Mouse (Mus musculus) stomach, embryonic 14.5 days (tissue): ENCODE measurements around the gene Sestd1. TPM values are rescaled to one million over a fixed set of nuclear protein-coding genes. Genes with fewer than 3 reads are reported as not detected.

ENCODE experiments used
- ATAC-seq: fragments of 200-750 bp; cut with Nextera tagmentation; 2 replicates; pipeline ENCODE4 v1.8.0; 2017; ENCODE audit warnings: low read depth, moderate TSS enrichment; ENCODE audit not compliant: insufficient number of reproducible peaks, insufficient read depth, low FRiP score
- H3K27ac ChIP-seq: fragments of 300-500 bp; sonication (generic); 2 replicates; pipeline ENCODE4 v1.5.1; 2014; ENCODE audit warnings: mild to moderate bottlenecking, low read length, moderate library complexity, mixed read lengths
- H3K27me3 ChIP-seq: fragments of 300-500 bp; sonication (generic); 2 replicates; pipeline ENCODE4 v1.6.1; 2014; ENCODE audit warnings: low read length, control low read depth, mixed read lengths; ENCODE audit not compliant: control insufficient read depth, insufficient read depth
- H3K36me3 ChIP-seq: fragments of 300-500 bp; sonication (generic); 2 replicates; pipeline ENCODE4 v1.6.1; 2014; ENCODE audit warnings: mild to moderate bottlenecking, control low read depth, low read length, moderate library complexity, mixed read lengths; ENCODE audit not compliant: control insufficient read depth, insufficient read depth
- H3K4me1 ChIP-seq: fragments of 300-500 bp; sonication (generic); 2 replicates; pipeline ENCODE4 v1.6.1; 2014; ENCODE audit warnings: low read length, control low read depth, mixed read lengths; ENCODE audit not compliant: control insufficient read depth, insufficient read depth
- H3K4me2 ChIP-seq: fragments of 300-500 bp; sonication (generic); replicated peaks from 2 replicates; pipeline ENCODE4 v1.6.1; 2014; ENCODE audit warnings: low read depth, low read length, control low read depth
- H3K4me3 ChIP-seq: fragments of 300-500 bp; sonication (generic); 2 replicates; pipeline ENCODE4 v1.5.1; 2014; ENCODE audit warnings: low read depth, low read length, control low read depth
- H3K9ac ChIP-seq: fragments of 300-500 bp; sonication (generic); replicated peaks from 2 replicates; pipeline ENCODE4 v1.6.1; 2014; ENCODE audit warnings: low read depth, mild to moderate bottlenecking, control low read depth, low read length, moderate library complexity, mixed read lengths
- H3K9me3 ChIP-seq: fragments of 300-500 bp; sonication (generic); 2 replicates; pipeline ENCODE4 v1.6.1; 2016; ENCODE audit warnings: low read depth, low read length, control low read depth; ENCODE audit not compliant: control insufficient read depth
- WGBS: fragments of 180-500 bp; shearing (Covaris S2); extraction: QIAGEN DNeasy Blood & Tissue Kit; methylation state at CpG from one replicate; pipeline ENCODE4 v1.1.7; 2014; 5-methylcytosine and 5-hydroxymethylcytosine counted together
- polyA plus RNA-seq: library from polyadenylated mRNA; unstranded; fragments of >200 nt; fragmentation: Nextera tagmentation; extraction: Ambion mirVana; gene quantifications from 2 replicates; pipeline ENCODE4 v1.2.1, GENCODE M21; 2014

Gene Sestd1
- polyA plus RNA-seq, 1 experiment from 2014 or later: 20.3 TPM

GRCm38 (mm10) chr2:77279861-77280511 lies 406 bp downstream of the Sestd1 start:
- Histone ChIP-seq H3K27ac (peak overlapping the region; percentile 69), H3K9me3 (no peaks in the 10 kb centered on the region), H3K9ac (peak overlapping the region; percentile 91), H3K27me3 (no peaks in the 10 kb centered on the region), H3K4me2 (peak overlapping the region; percentile 65), H3K4me3 (peak overlapping the region; percentile 83), H3K4me1 (peaks cover 10% of the 10 kb centered on the region; the same call in 1 of the 2 replicates), H3K36me3 (no peaks in the 10 kb centered on the region)
- ATAC-seq: peak; percentile 64; the same call in 1 of the 2 replicates
- 1% methylated on average over 46 of the region's 57 CpGs for WGBS

GRCm38 (mm10) chr2:77277272-77277671 lies 3.1 kb downstream of the Sestd1 start:
- WGBS: 59% methylated on average over 4 of the region's 4 CpGs
- H3K4me1 ChIP-seq: peaks cover 20% of the 10 kb centered on the region; the same call in 1 of the 2 replicates
- H3K27me3 ChIP-seq: no peaks in the 10 kb centered on the region
- H3K9ac ChIP-seq: no peak overlapping the region
- no peak for ATAC-seq
- H3K9me3 ChIP-seq: no peaks in the 10 kb centered on the region
- no peak overlapping the region for H3K4me3 ChIP-seq
- H3K36me3 ChIP-seq: no peaks in the 10 kb centered on the region
- no peak overlapping the region for H3K27ac ChIP-seq
- H3K4me2 ChIP-seq: no peak overlapping the region

- Histone ChIP-seq H3K4me3 (no peak overlapping the region), H3K4me1 (peaks cover 20% of the 10 kb centered on the region; the same call in 1 of the 2 replicates), H3K27ac (no peak overlapping the region), H3K4me2 (no peak overlapping the region), H3K36me3 (no peaks in the 10 kb centered on the region), H3K9me3 (no peaks in the 10 kb centered on the region), H3K9ac (no peak overlapping the region), H3K27me3 (no peaks in the 10 kb centered on the region)
- WGBS: 72% methylated on average over 5 of the region's 5 CpGs
- ATAC-seq: no peak
Observed at GRCm38 (mm10) chr2:77275851-77276250, 4.5 kb downstream of the Sestd1 start.

GRCm38 (mm10) chr2:77274976-77275641 lies 5.3 kb downstream of the Sestd1 start:
- no peak overlapping the region for H3K27ac ChIP-seq
- H3K4me2 ChIP-seq: no peak overlapping the region
- no peak overlapping the region for H3K4me3 ChIP-seq
- H3K4me1 ChIP-seq: peaks cover 20% of the 10 kb centered on the region; the same call in 1 of the 2 replicates
- H3K9me3 ChIP-seq: no peaks in the 10 kb centered on the region
- no peak for ATAC-seq
- no peaks in the 10 kb centered on the region for H3K36me3 ChIP-seq
- no peaks in the 10 kb centered on the region for H3K27me3 ChIP-seq
- WGBS: 71% methylated on average over 9 of the region's 9 CpGs
- H3K9ac ChIP-seq: no peak overlapping the region

- ATAC-seq: no peak
- Histone ChIP-seq H3K4me1 (peaks cover 24% of the 10 kb centered on the region; the same call in 1 of the 2 replicates), H3K9ac (no peak overlapping the region)
Observed at GRCm38 (mm10) chr2:77272953-77273352, 7.4 kb downstream of the Sestd1 start.

GRCm38 (mm10) chr2:77270781-77271180 lies 9.6 kb downstream of the Sestd1 start:
- Histone ChIP-seq H3K9ac (no peak overlapping the region), H3K27me3 (no peaks in the 10 kb centered on the region), H3K27ac (no peak overlapping the region), H3K4me2 (no peak overlapping the region), H3K4me1 (peaks cover 25% of the 10 kb centered on the region; the same call in 1 of the 2 replicates), H3K36me3 (no peaks in the 10 kb centered on the region), H3K9me3 (no peaks in the 10 kb centered on the region), H3K4me3 (no peak overlapping the region)
- ATAC-seq: no peak
- WGBS: 75% methylated on average over 7 of the region's 7 CpGs

More at GRCm38 (mm10) chr2:77272953-77273352, 7.4 kb downstream of the Sestd1 start:
- H3K9me3 ChIP-seq: no peaks in the 10 kb centered on the region
- H3K27me3 ChIP-seq: no peaks in the 10 kb centered on the region
- H3K4me2 ChIP-seq: no peak overlapping the region
- WGBS: 89% methylated on average over 2 of the region's 2 CpGs
- H3K4me3 ChIP-seq: no peak overlapping the region
- H3K36me3 ChIP-seq: no peaks in the 10 kb centered on the region
- no peak overlapping the region for H3K27ac ChIP-seq

GRCm38 (mm10) chr2:77270136-77270535 lies 10.3 kb downstream of the Sestd1 start:
- Histone ChIP-seq H3K27me3 (no peaks in the 10 kb centered on the region), H3K4me2 (no peak overlapping the region), H3K4me3 (no peak overlapping the region), H3K4me1 (peaks cover 30% of the 10 kb centered on the region; the same call in 1 of the 2 replicates), H3K9me3 (no peaks in the 10 kb centered on the region), H3K27ac (no peak overlapping the region), H3K9ac (no peak overlapping the region), H3K36me3 (no peaks in the 10 kb centered on the region)
- 76% methylated on average over 1 of the region's 1 CpGs for WGBS
- ATAC-seq: no peak

- Histone ChIP-seq H3K27ac (no peak overlapping the region), H3K36me3 (no peaks in the 10 kb centered on the region), H3K4me2 (no peak overlapping the region), H3K4me3 (no peak overlapping the region), H3K27me3 (no peaks in the 10 kb centered on the region), H3K4me1 (peaks cover 31% of the 10 kb centered on the region), H3K9ac (no peak overlapping the region), H3K9me3 (no peaks in the 10 kb centered on the region)
- ATAC-seq: no peak
- 79% methylated on average over 5 of the region's 5 CpGs for WGBS
Observed at GRCm38 (mm10) chr2:77268612-77269239, 11.7 kb downstream of the Sestd1 start.
